Mouse (Mus musculus): ENCODE data around the gene Mecom. TPM values are rescaled to one million over a fixed set of nuclear protein-coding genes. Genes with fewer than 3 reads are reported as not detected.

The Mecom gene
- polyA plus RNA-seq, 1 experiment from 2014 or later = 77.5 TPM

DNA sequence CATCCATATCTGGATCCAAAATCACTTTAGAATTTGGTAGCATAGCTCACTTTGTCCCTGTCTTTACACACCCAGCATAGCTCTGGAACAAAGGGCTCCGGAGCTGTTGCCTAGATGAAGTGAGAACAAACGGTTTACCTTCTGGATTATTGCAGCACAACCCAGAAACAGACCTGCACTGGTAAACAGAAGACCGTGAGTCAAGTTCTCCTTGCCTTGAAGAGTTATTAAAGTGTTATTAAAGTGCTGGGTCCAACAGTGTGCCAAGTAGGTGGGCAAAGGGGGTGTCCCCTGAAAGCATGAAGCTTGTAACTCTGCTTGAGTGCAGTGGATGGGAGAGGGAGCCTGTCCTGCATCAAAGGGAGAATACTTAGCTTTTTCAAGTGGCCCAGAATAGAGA lies 563.4 kb downstream of the Mecom start:
- WGBS = 67% methylated on average over 3 of the region's 3 CpGs
- Histone ChIP-seq H3K9me3 (ENCODE audit: low read depth, low read length) (no peaks in the 10 kb centered on the region), H3K9ac (no peak overlapping the region), H3K4me3 (ENCODE audit: low read depth, low read length) (no peak overlapping the region), H3K4me1 (ENCODE audit: insufficient read depth) (no peaks in the 10 kb centered on the region), H3K27ac (ENCODE audit: low read depth) (no peak overlapping the region), H3K4me2 (no peak overlapping the region), H3K27me3 (ENCODE audit: insufficient read depth, low read length) (no peaks in the 10 kb centered on the region), H3K36me3 (ENCODE audit: insufficient read depth) (peaks cover 40% of the 10 kb centered on the region)
- no peak for DNase-seq
- TF ChIP-seq CTCF (IDR thresholded peaks at IDR 0.05; ENCODE audit: low read depth) = no peak
- no peak for ATAC-seq (ENCODE audit: insufficient read depth)

DNA sequence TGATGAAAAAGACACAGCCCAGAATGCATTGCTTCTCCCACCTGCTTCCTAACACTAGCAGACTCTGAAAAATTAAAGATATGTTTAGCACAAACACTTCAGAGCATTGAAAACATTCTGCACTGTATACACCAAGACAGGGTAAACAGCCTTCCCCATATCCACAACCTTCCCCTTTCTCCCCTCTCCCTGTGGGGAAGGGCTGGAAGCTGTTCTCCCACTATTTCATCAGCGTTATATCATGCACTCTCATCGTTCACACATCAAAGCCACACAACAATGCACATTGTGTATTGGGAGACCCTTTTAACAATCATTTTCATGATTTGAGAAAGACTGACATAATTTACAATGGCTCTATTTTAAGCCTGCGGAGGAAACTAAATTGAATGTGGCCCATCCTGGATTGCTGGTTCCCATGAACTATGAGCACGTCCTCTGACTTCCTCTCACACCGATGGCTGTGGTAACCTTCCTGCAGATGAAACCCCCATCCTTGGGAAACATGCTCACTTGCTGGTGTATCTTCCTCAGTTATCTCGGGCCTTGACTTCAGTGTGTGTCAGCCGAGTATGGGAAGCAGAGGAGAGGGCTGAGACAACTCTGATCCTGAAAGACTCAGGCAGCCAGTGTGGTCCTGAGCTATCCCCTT lies 566.4 kb downstream of the Mecom start:
- H3K36me3 ChIP-seq (ENCODE audit: insufficient read depth) = peaks cover 43% of the 10 kb centered on the region
- no peaks in the 10 kb centered on the region for H3K4me1 ChIP-seq (ENCODE audit: insufficient read depth)
- no peak for TF ChIP-seq CTCF (IDR thresholded peaks at IDR 0.05; ENCODE audit: low read depth)
- peak; percentile 44; the same call in 1 of the 2 replicates for ATAC-seq (ENCODE audit: insufficient read depth)
- 56% methylated on average over 7 of the region's 7 CpGs for WGBS
- H3K27ac ChIP-seq (ENCODE audit: low read depth) = no peak overlapping the region
- H3K27me3 ChIP-seq (ENCODE audit: insufficient read depth, low read length) = no peaks in the 10 kb centered on the region
- peak; percentile 47 for DNase-seq
- no peak overlapping the region for H3K4me3 ChIP-seq (ENCODE audit: low read depth, low read length)
- no peaks in the 10 kb centered on the region for H3K9me3 ChIP-seq (ENCODE audit: low read depth, low read length)
- no peak overlapping the region for H3K9ac ChIP-seq
- no peak overlapping the region for H3K4me2 ChIP-seq

DNA sequence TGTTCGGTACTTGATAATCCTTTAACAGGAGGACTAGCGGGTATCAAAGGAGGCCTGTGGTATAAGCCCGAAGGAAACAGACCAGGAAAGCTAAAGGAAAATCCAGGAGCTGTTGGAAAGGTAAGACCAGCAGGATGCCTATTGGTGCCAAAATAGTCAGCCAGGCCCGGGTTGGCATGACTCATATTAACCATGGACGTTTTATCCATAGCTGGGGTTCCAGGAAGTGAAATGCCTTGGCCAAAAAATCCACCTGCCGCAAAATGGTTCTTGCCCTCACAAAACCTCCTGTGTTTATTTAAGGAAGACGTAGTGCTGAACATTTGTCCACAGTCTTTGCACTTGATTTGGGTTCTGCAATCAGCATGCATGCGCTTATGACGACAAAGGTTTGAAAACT lies 567.3 kb downstream of the Mecom start:
- Histone ChIP-seq H3K36me3 (ENCODE audit: insufficient read depth) (peaks cover 41% of the 10 kb centered on the region), H3K4me3 (ENCODE audit: low read depth, low read length) (no peak overlapping the region), H3K4me1 (ENCODE audit: insufficient read depth) (no peaks in the 10 kb centered on the region), H3K9ac (no peak overlapping the region), H3K4me2 (no peak overlapping the region), H3K9me3 (ENCODE audit: low read depth, low read length) (no peaks in the 10 kb centered on the region), H3K27me3 (ENCODE audit: insufficient read depth, low read length) (no peaks in the 10 kb centered on the region), H3K27ac (ENCODE audit: low read depth) (no peak overlapping the region)
- no peak for DNase-seq
- WGBS = 75% methylated on average over 9 of the region's 9 CpGs
- ATAC-seq (ENCODE audit: insufficient read depth) = no peak
- no peak for TF ChIP-seq CTCF (IDR thresholded peaks at IDR 0.05; ENCODE audit: low read depth)

DNA sequence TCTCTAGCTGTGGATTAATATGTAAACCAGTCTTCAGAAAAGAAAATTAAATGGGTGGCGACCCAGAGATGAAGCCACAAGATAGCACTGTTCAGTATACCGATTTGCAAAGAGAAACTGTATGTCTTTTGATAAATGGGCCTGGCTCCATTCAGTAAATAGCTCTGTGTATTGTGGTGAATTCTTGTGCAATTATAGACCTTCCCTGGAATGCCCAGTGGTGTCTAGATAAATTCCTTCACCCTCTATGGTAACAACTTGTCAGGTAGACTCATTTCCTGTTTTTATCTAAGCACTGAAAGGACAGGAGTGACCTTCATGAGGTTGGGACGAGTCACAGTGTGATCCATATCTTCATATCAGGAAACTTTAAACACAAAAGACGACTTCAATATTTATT lies 571.2 kb downstream of the Mecom start:
- 30% methylated on average over 4 of the region's 4 CpGs for WGBS
- H3K4me2 ChIP-seq = no peak overlapping the region
- DNase-seq (no peak), ATAC-seq (ENCODE audit: insufficient read depth) (no peak)
- H3K27ac ChIP-seq (ENCODE audit: low read depth) = no peak overlapping the region
- H3K27me3 ChIP-seq (ENCODE audit: insufficient read depth, low read length) = no peaks in the 10 kb centered on the region
- no peaks in the 10 kb centered on the region for H3K9me3 ChIP-seq (ENCODE audit: low read depth, low read length)
- peaks cover 31% of the 10 kb centered on the region for H3K36me3 ChIP-seq (ENCODE audit: insufficient read depth)
- no peak for TF ChIP-seq CTCF (IDR thresholded peaks at IDR 0.05; ENCODE audit: low read depth)
- no peaks in the 10 kb centered on the region for H3K4me1 ChIP-seq (ENCODE audit: insufficient read depth)
- no peak overlapping the region for H3K9ac ChIP-seq
- no peak overlapping the region for H3K4me3 ChIP-seq (ENCODE audit: low read depth, low read length)

DNA sequence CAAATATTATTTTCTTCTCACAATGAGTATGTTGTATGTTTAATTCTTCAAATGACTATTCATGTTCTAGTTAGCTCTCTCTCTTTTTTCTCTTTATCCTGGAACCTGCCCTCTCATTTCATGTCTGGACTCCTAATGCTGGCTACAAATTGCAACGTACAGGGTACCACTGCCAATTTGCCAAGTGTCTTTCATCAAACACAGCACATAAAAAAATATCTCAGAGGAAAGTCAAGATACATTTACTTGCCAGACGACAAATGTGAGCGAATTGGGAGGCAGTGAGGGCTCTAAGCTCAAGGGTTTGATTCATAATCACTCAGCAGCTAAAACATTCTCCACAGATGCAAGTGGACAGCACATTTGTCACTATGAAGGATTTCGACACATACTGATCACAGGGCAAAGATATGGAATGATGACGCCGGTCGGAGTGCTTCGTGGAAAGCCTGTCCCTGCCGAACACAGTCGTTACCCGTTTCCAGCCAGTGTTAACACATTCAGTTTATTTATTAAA lies 579.3 kb downstream of the Mecom start:
- H3K27ac ChIP-seq (ENCODE audit: low read depth) = no peak overlapping the region
- H3K36me3 ChIP-seq (ENCODE audit: insufficient read depth) = peaks cover 26% of the 10 kb centered on the region
- no peak overlapping the region for H3K4me3 ChIP-seq (ENCODE audit: low read depth, low read length)
- WGBS = 27% methylated on average over 11 of the region's 11 CpGs
- peak; percentile 88 for ATAC-seq (ENCODE audit: insufficient read depth)
- peaks cover 8% of the 10 kb centered on the region; the same call in 1 of the 2 replicates for H3K4me1 ChIP-seq (ENCODE audit: insufficient read depth)
- TF ChIP-seq CTCF (IDR thresholded peaks at IDR 0.05; ENCODE audit: low read depth) = no peak
- H3K9ac ChIP-seq = no peak overlapping the region
- H3K9me3 ChIP-seq (ENCODE audit: low read depth, low read length) = no peaks in the 10 kb centered on the region
- DNase-seq = peak; percentile 91
- no peaks in the 10 kb centered on the region for H3K27me3 ChIP-seq (ENCODE audit: insufficient read depth, low read length)
- H3K4me2 ChIP-seq = no peak overlapping the region

DNA sequence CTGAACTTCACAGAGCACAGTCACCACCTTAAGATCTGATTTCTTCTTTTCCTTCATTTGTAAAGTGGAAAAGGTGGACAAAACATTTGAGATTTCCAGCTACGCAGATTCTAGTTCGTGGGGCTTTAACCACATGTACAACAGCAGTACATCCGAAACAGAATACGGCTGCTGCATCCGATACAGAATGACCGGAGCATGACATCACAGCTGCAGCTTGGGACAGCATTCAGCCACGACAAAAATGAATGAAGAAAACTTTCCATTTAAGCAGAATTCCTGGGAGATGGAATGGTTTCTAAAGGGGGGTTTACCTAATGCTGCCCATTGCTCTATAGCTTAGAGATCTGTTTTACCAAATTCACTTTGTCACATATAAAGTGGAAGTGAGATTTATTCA lies 583.9 kb downstream of the Mecom start:
- ATAC-seq (ENCODE audit: insufficient read depth) = no peak
- no peak overlapping the region for H3K27ac ChIP-seq (ENCODE audit: low read depth)
- H3K4me2 ChIP-seq = no peak overlapping the region
- no peaks in the 10 kb centered on the region for H3K27me3 ChIP-seq (ENCODE audit: insufficient read depth, low read length)
- H3K4me1 ChIP-seq (ENCODE audit: insufficient read depth) = no peaks in the 10 kb centered on the region; the same call in 1 of the 2 replicates
- WGBS = 62% methylated on average over 7 of the region's 7 CpGs
- TF ChIP-seq CTCF (IDR thresholded peaks at IDR 0.05; ENCODE audit: low read depth) = no peak
- peak; percentile 52 for DNase-seq
- no peak overlapping the region for H3K4me3 ChIP-seq (ENCODE audit: low read depth, low read length)
- H3K9ac ChIP-seq = no peak overlapping the region
- H3K36me3 ChIP-seq (ENCODE audit: insufficient read depth) = peaks cover 37% of the 10 kb centered on the region
- no peaks in the 10 kb centered on the region for H3K9me3 ChIP-seq (ENCODE audit: low read depth, low read length)

DNA sequence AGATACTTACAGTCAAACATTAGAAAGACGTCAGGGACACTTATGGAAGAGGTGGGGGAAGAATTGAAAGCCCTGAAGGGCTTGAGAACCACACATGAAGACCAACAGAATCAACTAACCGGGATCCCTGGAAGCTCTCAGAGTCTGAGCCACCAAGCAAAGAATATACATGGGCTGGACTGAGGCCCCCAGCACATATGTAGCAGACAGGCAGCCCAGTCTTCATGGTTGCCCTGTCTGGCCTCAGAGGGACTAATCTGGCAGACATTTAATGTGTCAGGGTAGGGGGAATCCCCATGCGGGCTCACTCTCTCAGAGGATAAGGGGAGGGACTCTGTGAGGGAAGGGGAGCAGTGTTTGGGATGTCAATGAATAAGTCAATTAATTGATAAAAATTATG lies 584.4 kb downstream of the Mecom start:
- 50% methylated on average over 3 of the region's 3 CpGs for WGBS
- Histone ChIP-seq H3K4me2 (no peak overlapping the region), H3K4me3 (ENCODE audit: low read depth, low read length) (no peak overlapping the region), H3K27me3 (ENCODE audit: insufficient read depth, low read length) (no peaks in the 10 kb centered on the region), H3K36me3 (ENCODE audit: insufficient read depth) (peaks cover 37% of the 10 kb centered on the region), H3K9me3 (ENCODE audit: low read depth, low read length) (no peaks in the 10 kb centered on the region), H3K27ac (ENCODE audit: low read depth) (peak overlapping the region; percentile 39; the same call in 1 of the 2 replicates), H3K9ac (no peak overlapping the region), H3K4me1 (ENCODE audit: insufficient read depth) (no peaks in the 10 kb centered on the region; the same call in 1 of the 2 replicates)
- TF ChIP-seq CTCF (IDR thresholded peaks at IDR 0.05; ENCODE audit: low read depth) = no peak
- ATAC-seq (ENCODE audit: insufficient read depth) = peak; percentile 57
- DNase-seq = peak; percentile 45
